Mouse (Mus musculus): ENCODE results near the gene Gm9495.

GRCm38 (mm10) chr8:69384361-69384760 lies 69.0 kb downstream of the Gm9495 start:
- no peak for TF ChIP-seq CTCF (conservative IDR thresholded peaks at IDR 0.05; ENCODE audit: low read length)
- no peak for TF ChIP-seq POU5F1 (IDR thresholded peaks at IDR 0.05; ENCODE audit: borderline replicate concordance, low read length)

Data from E14TG2a.4 (cell line).